Mouse (Mus musculus) brain, embryonic 18.5 days (tissue): ENCODE results near the gene Msantd1.

ENCODE experiments used
- DNase-seq: peaks from one replicate; pipeline ENCODE4 v3.0.0-alpha.2; 2012; ENCODE audit warnings: low read depth, low spot score

The Msantd1 gene

DNA sequence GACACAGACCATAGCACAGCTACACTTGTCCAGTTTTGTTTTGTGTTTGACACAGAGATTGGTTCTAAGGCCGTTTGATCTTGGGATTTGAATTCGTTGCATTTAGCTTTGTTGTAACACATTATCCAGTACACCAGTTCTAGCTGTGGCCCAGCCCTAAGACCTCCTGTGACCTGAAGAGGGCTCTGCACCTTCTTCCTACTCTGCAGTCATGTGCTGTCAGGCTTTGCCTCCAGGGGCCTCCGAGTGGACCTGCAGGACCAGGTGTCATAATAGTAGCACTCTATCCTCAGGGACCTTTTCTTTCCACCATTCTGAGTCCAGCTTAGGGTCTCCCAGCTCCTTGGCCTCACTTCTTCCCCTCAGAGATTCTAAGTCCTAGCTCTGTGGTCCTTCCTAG, 64.7 kb downstream of the Msantd1 start:
- no peak for DNase-seq
